Mouse (Mus musculus): Measurements from ENCODE around the gene Itln1.

- no peak for TF ChIP-seq POLR2A (IDR thresholded peaks at IDR 0.05; ENCODE audit: insufficient read depth, low read depth, low read length)
- no peak for TF ChIP-seq CTCF (IDR thresholded peaks at IDR 0.05; ENCODE audit: insufficient read depth, low read depth, low read length)
Observed at GRCm38 (mm10) chr1:171470371-171470871, 64.7 kb downstream of the Itln1 start.
